Mouse (Mus musculus): ENCODE results near the gene B4galnt2. TPM values are rescaled to one million over a fixed set of nuclear protein-coding genes. Genes with fewer than 3 reads are reported as not detected.

The B4galnt2 gene
- polyA plus RNA-seq, 1 experiment from 2014 or later, result 0.14 TPM

GRCm38 (mm10) chr11:95826317-95827167 lies 88.1 kb downstream of the B4galnt2 start:
- DNase-seq (ENCODE audit: low spot score), result no peak
- WGBS, result 53% methylated on average over 6 of the region's 6 CpGs
- H3K9me3 ChIP-seq, result no peaks in the 10 kb centered on the region

GRCm38 (mm10) chr11:95825625-95826024 lies 89.1 kb downstream of the B4galnt2 start:
- DNase-seq (ENCODE audit: low spot score), result no peak
- Histone ChIP-seq H3K4me1 (replicated peaks) (peaks cover 40% of the 10 kb centered on the region), H3K27ac (no peak overlapping the region), H3K36me3 (no peaks in the 10 kb centered on the region), H3K4me3 (no peak overlapping the region), H3K27me3 (ENCODE audit: insufficient read depth, poor library complexity, severe bottlenecking) (peaks cover 91% of the 10 kb centered on the region), H3K9me3 (no peaks in the 10 kb centered on the region)
- WGBS, result 54% methylated on average over 3 of the region's 3 CpGs

More at GRCm38 (mm10) chr11:95826317-95827167, 88.1 kb downstream of the B4galnt2 start:
- Histone ChIP-seq H3K27me3 (ENCODE audit: insufficient read depth, poor library complexity, severe bottlenecking) (peaks cover 94% of the 10 kb centered on the region), H3K27ac (no peak overlapping the region), H3K4me1 (replicated peaks) (peaks cover 49% of the 10 kb centered on the region), H3K36me3 (no peaks in the 10 kb centered on the region), H3K4me3 (no peak overlapping the region)

- H3K27ac ChIP-seq, result peak overlapping the region; percentile 89
- DNase-seq (ENCODE audit: low spot score), result peak; percentile 26
These were observed 89.8 kb downstream of the B4galnt2 start for GRCm38 (mm10) chr11:95824877-95825243.

DNA sequence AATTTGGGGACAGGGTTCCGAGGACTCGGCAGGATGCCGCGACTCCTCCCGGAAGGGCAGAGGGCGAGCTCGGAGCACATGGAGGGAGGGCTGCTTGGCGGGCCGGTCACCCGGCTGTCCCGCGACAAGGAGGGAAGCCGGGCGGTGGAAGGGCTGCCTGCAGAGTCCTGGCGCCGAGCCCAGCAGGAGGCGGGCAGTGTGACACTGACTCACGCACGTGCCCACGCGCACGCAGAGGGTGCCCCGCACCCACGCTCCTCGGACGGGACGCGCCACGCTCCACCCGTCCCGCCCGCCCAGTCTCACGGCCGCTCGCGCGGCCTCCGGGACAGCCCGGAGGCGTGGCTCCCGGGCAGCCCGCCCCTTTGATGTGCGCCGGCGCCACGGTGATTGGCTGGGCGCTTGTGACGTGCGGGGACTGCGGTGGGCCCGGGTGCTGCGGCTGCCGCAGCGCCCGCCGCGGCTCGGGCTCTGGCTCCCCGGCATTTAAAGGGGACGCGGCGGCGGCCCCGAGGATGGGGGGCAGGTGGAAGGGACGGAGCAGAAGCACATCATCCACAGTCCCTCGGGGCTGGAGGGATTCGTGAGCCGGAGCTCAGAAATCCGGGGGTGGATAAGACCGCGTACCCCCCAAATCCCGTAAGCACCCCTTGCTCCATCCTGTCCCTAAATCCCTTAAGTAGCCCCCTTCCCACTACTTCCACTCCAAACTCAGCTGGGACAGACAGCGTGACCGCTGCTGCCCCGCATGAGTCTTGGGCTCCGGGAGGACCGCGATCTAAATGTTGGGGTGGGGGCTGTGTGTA lies 90.4 kb downstream of the B4galnt2 start, which contains the start of gene Phospho1:
Phospho1 (plus strand) TSS at position 429 of the 806 bp plus-strand sequence.
- DNase-seq (ENCODE audit: low spot score), result peak; percentile 92
- under 1% methylated on average over 78 of the region's 78 CpGs for WGBS
- H3K9me3 ChIP-seq, result no peaks in the 10 kb centered on the region
- H3K4me1 ChIP-seq (replicated peaks), result peaks cover 29% of the 10 kb centered on the region
- H3K36me3 ChIP-seq, result no peaks in the 10 kb centered on the region
- H3K27ac ChIP-seq, result peak within 1 kb of the TSS; percentile 89
- H3K4me3 ChIP-seq, result peak within 1 kb of the TSS; percentile 84
- peaks cover 78% of the 10 kb centered on the region for H3K27me3 ChIP-seq (ENCODE audit: insufficient read depth, poor library complexity, severe bottlenecking)

More at GRCm38 (mm10) chr11:95824877-95825243, 89.8 kb downstream of the B4galnt2 start:
- Histone ChIP-seq H3K4me3 (peak overlapping the region; percentile 84), H3K9me3 (no peaks in the 10 kb centered on the region), H3K27me3 (ENCODE audit: insufficient read depth, poor library complexity, severe bottlenecking) (peaks cover 83% of the 10 kb centered on the region), H3K36me3 (no peaks in the 10 kb centered on the region), H3K4me1 (replicated peaks) (peaks cover 32% of the 10 kb centered on the region)
- WGBS, result 1% methylated on average over 11 of the region's 11 CpGs

DNA sequence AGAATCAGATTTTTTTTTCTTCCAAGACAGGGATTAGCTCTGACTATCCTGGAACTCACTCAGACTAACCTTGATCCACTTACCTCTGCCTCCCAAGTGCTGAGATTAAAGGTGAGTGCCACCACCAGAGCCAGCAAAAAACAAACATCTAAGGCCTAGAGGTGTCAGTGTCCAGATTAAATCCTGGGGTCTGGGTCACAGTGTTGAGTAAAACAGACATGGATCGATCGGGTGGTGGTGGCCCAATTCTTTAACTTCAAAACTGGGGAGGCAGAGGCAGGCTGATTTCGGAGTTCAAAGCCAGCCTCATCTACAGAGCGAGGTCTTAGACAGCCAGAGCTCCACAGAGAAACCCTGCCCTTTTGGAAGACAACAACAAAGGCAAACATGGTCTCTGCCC lies 92.3 kb downstream of the B4galnt2 start:
- Histone ChIP-seq H3K9me3 (no peaks in the 10 kb centered on the region), H3K36me3 (no peaks in the 10 kb centered on the region), H3K27me3 (ENCODE audit: insufficient read depth, poor library complexity, severe bottlenecking) (peaks cover 60% of the 10 kb centered on the region), H3K4me3 (no peak overlapping the region), H3K4me1 (replicated peaks) (peaks cover 29% of the 10 kb centered on the region), H3K27ac (no peak overlapping the region)
- WGBS, result 96% methylated on average over 4 of the region's 4 CpGs
- no peak for DNase-seq (ENCODE audit: low spot score)

DNA sequence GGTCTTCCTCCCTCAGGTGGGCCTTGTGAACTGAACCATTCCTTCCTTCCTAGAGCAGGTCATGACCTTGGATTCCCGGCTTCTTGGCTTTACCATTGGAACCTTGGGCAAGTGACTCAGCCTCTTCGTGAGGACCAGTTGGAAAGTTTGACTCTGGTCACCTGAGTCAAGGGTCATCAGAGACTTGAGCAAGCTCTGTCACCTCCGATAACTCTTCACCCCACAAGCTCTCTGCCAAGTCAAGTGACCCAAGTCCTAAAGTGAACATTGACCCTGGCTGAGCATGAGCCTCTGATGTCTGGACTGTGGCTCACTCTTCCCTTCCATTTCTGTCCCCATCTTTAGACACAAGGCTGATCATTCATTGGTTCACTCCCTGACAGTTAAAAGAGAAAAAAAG lies 93.2 kb downstream of the B4galnt2 start:
- DNase-seq (ENCODE audit: low spot score), result no peak
- Histone ChIP-seq H3K27me3 (ENCODE audit: insufficient read depth, poor library complexity, severe bottlenecking) (peaks cover 51% of the 10 kb centered on the region), H3K4me3 (no peak overlapping the region), H3K27ac (no peak overlapping the region), H3K36me3 (no peaks in the 10 kb centered on the region), H3K9me3 (no peaks in the 10 kb centered on the region), H3K4me1 (replicated peaks) (peaks cover 22% of the 10 kb centered on the region)
- 80% methylated on average over 3 of the region's 3 CpGs for WGBS

- Histone ChIP-seq H3K27ac (no peak overlapping the region), H3K36me3 (no peaks in the 10 kb centered on the region), H3K4me3 (no peak overlapping the region), H3K4me1 (replicated peaks) (peaks cover 11% of the 10 kb centered on the region; the same call in 1 of the 2 replicates), H3K9me3 (no peaks in the 10 kb centered on the region), H3K27me3 (ENCODE audit: insufficient read depth, poor library complexity, severe bottlenecking) (peaks cover 31% of the 10 kb centered on the region)
- DNase-seq (ENCODE audit: low spot score), result no peak
- WGBS, result 91% methylated on average over 8 of the region's 8 CpGs
These were observed 95.6 kb downstream of the B4galnt2 start for GRCm38 (mm10) chr11:95819138-95819537.

Other genes with a start within 250 kb of the B4galnt2 start
- 222 and 248 TPM in 2 replicates for gene Phb, start 247.9 kb downstream of the B4galnt2 start, polyA plus RNA-seq (2016; fragmentation: Nextera tagmentation; extraction: Ambion mirVana)
- gene Zfp652, start 202.2 kb downstream of the B4galnt2 start, polyA plus RNA-seq (2016; fragmentation: Nextera tagmentation; extraction: Ambion mirVana), result 16.7 and 17.2 TPM in 2 replicates
- 1.1 and 1.4 TPM in 2 replicates for gene B130006D01Rik, start 191.3 kb downstream of the B4galnt2 start, polyA plus RNA-seq (2016; fragmentation: Nextera tagmentation; extraction: Ambion mirVana)
- 0.42 and 0.86 TPM in 2 replicates for gene Phospho1, start 90.4 kb downstream of the B4galnt2 start, polyA plus RNA-seq (2016; fragmentation: Nextera tagmentation; extraction: Ambion mirVana)
- 7.9 and 8.4 TPM in 2 replicates for gene Gngt2, start 77.7 kb downstream of the B4galnt2 start, polyA plus RNA-seq (2016; fragmentation: Nextera tagmentation; extraction: Ambion mirVana)
- gene Abi3, start 72.4 kb downstream of the B4galnt2 start, polyA plus RNA-seq (2016; fragmentation: Nextera tagmentation; extraction: Ambion mirVana), result 3.5 and 4.4 TPM in 2 replicates
- 167 and 186 TPM in 2 replicates for gene Igf2bp1, start 91.0 kb upstream of the B4galnt2 start, polyA plus RNA-seq (2016; fragmentation: Nextera tagmentation; extraction: Ambion mirVana)
- gene Gip, start 109.7 kb upstream of the B4galnt2 start, polyA plus RNA-seq (2016; fragmentation: Nextera tagmentation; extraction: Ambion mirVana), result not detected in 2 replicates
- gene Snf8, start 120.0 kb upstream of the B4galnt2 start, polyA plus RNA-seq (2016; fragmentation: Nextera tagmentation; extraction: Ambion mirVana), result 118 and 126 TPM in 2 replicates
- gene Ube2z, start 150.5 kb upstream of the B4galnt2 start, polyA plus RNA-seq (2016; fragmentation: Nextera tagmentation; extraction: Ambion mirVana), result 28.6 and 28.7 TPM in 2 replicates
- gene Atp5g1, start 160.8 kb upstream of the B4galnt2 start, polyA plus RNA-seq (2016; fragmentation: Nextera tagmentation; extraction: Ambion mirVana), result 582 and 586 TPM in 2 replicates
- gene Calcoco2, start 197.1 kb upstream of the B4galnt2 start, polyA plus RNA-seq (2016; fragmentation: Nextera tagmentation; extraction: Ambion mirVana), result not detected in 2 replicates
- gene Ttll6, start 218.9 kb upstream of the B4galnt2 start, polyA plus RNA-seq (2016; fragmentation: Nextera tagmentation; extraction: Ambion mirVana), result 0.08 TPM in 1 of 2 replicates, not detected in the other